Mouse (Mus musculus): ENCODE data around the gene Lbx1. TPM values are rescaled to one million over a fixed set of nuclear protein-coding genes. Genes with fewer than 3 reads are reported as not detected.

The Lbx1 gene
- polyA plus RNA-seq, 1 experiment from 2014 or later = not detected

Other genes starting within 250 kb of the Lbx1 start
- 11.0 and 11.3 TPM in 2 replicates for gene Sema4g, start 246.7 kb downstream of the Lbx1 start, polyA plus RNA-seq (2014; fragmentation: Nextera tagmentation; extraction: Ambion mirVana)
- gene Twnk, start 230.1 kb downstream of the Lbx1 start, polyA plus RNA-seq (2014; fragmentation: Nextera tagmentation; extraction: Ambion mirVana) = 10.6 and 11.6 TPM in 2 replicates
- gene Mrpl43, start 229.4 kb downstream of the Lbx1 start, polyA plus RNA-seq (2014; fragmentation: Nextera tagmentation; extraction: Ambion mirVana) = 67.1 and 68.4 TPM in 2 replicates
- gene Lzts2, start 221.4 kb downstream of the Lbx1 start, polyA plus RNA-seq (2014; fragmentation: Nextera tagmentation; extraction: Ambion mirVana) = 15.3 and 17.2 TPM in 2 replicates
- 1.1 and 1.8 TPM in 2 replicates for gene Pdzd7, start 190.1 kb downstream of the Lbx1 start, polyA plus RNA-seq (2014; fragmentation: Nextera tagmentation; extraction: Ambion mirVana)
- gene Sfxn3, start 188.3 kb downstream of the Lbx1 start, polyA plus RNA-seq (2014; fragmentation: Nextera tagmentation; extraction: Ambion mirVana) = 54.2 and 56.5 TPM in 2 replicates
- gene Kazald1, start 160.6 kb downstream of the Lbx1 start, polyA plus RNA-seq (2014; fragmentation: Nextera tagmentation; extraction: Ambion mirVana) = 1.1 TPM in 2 replicates
- gene Tlx1, start 85.1 kb downstream of the Lbx1 start, polyA plus RNA-seq (2014; fragmentation: Nextera tagmentation; extraction: Ambion mirVana) = not detected in 2 replicates
- gene Btrc, start 127.9 kb upstream of the Lbx1 start, polyA plus RNA-seq (2014; fragmentation: Nextera tagmentation; extraction: Ambion mirVana) = 48.1 and 58.3 TPM in 2 replicates